Mouse (Mus musculus): ENCODE data around the gene Celsr2.

- TF ChIP-seq CTCF (IDR thresholded peaks at IDR 0.05; ENCODE audit: low read depth, low read length) (no peak), GATA2 (IDR thresholded peaks at IDR 0.05; ENCODE audit: borderline replicate concordance, low read depth, low read length) (no peak)
These were observed 29.5 kb upstream of the Celsr2 start, which contains the start of gene Sars for GRCm38 (mm10) chr3:108444698-108445365.

Data from G1E (cell line).